Mouse (Mus musculus): Measurements from ENCODE around the gene Hrk. TPM values are rescaled to one million over a fixed set of nuclear protein-coding genes. Genes with fewer than 3 reads are reported as not detected.
A peak's percentile ranks its signal among the peaks of the same experiment; 100 is the strongest.

Gene Hrk
- total RNA-seq, 2 experiments from 2014 or later, result not detected

DNA sequence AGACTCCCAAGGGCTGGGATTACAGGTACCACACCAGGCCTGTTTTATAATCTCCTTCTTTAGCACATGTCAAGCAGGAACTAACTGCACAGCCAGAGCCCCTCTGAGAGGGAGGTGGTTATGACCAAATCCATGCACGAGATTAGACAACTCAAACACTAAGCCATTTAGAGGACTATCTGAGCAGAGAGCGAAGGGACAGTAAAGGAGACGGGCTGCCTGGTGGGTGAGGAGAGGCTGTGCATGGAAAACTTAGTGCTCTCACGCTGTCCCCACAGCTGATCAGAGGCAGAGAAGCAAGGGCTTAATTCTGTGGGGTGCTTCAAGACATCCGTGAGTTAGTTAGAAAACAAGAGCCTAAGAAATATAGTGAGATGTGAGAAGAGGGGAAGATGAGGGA is 49.6 kb downstream of the Hrk start:
- ATAC-seq (replicated peaks; ENCODE audit: poor library complexity, severe bottlenecking), result no peak

DNA sequence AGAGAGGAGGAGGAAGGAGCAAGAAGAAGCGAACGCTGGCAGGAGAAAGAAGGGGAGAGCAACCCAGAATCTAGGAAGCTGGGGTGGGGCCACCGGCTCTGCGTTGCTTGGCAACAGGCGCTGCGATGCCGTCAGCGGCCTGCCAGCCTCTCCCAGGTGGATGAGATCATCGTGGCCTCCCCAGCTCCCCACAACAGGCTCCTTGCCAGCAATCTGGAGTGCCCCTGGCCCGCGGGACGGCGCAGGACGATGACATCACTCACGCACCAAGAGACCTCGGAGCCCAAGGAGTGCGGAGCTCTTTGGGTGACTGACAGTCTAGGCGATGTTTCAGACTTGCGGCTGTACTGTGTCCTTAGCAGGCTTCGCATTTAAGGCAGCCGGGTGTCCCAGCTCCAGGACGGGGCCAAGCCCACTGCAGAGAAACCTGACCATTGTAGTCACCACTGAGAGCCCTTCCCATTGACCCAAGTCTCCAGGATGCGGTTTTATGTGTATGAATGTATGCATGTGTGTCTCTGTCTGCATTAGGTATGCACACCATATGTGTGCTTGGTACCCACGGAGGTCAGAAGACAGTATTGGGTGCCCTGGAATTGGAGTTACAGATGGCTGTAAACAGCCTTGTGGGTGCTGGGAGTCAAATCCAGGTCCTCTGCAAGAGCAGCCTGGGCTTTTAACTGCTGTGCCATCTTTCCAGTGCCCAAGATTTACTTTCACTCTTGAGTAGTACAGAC is 50.1 kb downstream of the Hrk start:
- ATAC-seq (replicated peaks; ENCODE audit: poor library complexity, severe bottlenecking), result peak; percentile 25; the same call in 1 of the 2 replicates

GRCm38 (mm10) chr5:118217410-118217809 is 53.0 kb downstream of the Hrk start:
- no peak for ATAC-seq (replicated peaks; ENCODE audit: poor library complexity, severe bottlenecking)

- no peak for ATAC-seq (replicated peaks; ENCODE audit: poor library complexity, severe bottlenecking)
Measured at GRCm38 (mm10) chr5:118223142-118223757, 58.8 kb downstream of the Hrk start.

DNA sequence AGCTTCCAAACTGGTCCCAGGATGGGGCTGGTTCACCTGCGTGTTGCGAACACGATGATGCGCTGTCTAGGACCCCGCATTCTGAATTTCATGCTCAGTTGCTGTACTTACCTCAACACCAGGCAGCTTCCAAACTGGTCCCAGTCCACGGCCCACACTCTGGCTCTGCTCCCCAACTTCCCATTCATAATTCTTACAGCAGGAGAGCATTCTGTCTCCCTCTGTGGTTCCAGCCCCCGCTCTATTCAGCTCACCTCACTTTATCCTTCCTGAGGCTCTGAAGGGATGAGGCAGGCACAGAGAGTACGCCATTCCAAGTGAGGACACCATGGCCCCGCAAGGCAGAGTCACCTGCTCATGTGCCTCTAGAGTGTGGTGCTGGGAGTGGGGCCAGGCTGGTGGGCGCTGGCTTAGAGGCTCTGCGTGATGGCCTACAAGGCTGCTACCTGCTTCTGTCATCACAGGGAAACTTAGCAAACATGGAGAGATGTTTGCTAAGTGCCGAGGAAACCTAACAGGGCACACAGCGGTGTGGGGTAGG is 65.7 kb downstream of the Hrk start:
- no peak for ATAC-seq (replicated peaks; ENCODE audit: poor library complexity, severe bottlenecking)

GRCm38 (mm10) chr5:118236891-118237290 is 72.4 kb downstream of the Hrk start:
- ATAC-seq (replicated peaks; ENCODE audit: poor library complexity, severe bottlenecking), result no peak

Other genes starting within 250 kb of the Hrk start
- 12.2 and 13.8 TPM in 2 replicates for gene Fbxo21, start 187.9 kb upstream of the Hrk start, total RNA-seq (2014; fragmentation: Nextera tagmentation)
- 14.0 and 19.5 TPM in 2 replicates for gene Fbxo21, start 187.9 kb upstream of the Hrk start, total RNA-seq (2017)
- 8.5 TPM in 1 of 2 replicates, not detected in the other for gene Tesc, start 136.9 kb upstream of the Hrk start, total RNA-seq (2014; fragmentation: Nextera tagmentation)
- 0.56 and 0.82 TPM in 2 replicates for gene Tesc, start 136.9 kb upstream of the Hrk start, total RNA-seq (2017)
- gene Fbxw8, start 9.2 kb upstream of the Hrk start, total RNA-seq (2014; fragmentation: Nextera tagmentation), result 18.8 and 25.5 TPM in 2 replicates
- 22.4 and 25.6 TPM in 2 replicates for gene Fbxw8, start 9.2 kb upstream of the Hrk start, total RNA-seq (2017)
- not detected in 2 replicates for gene Rnft2, start 80.5 kb downstream of the Hrk start, total RNA-seq (2014; fragmentation: Nextera tagmentation)
- gene Rnft2, start 80.5 kb downstream of the Hrk start, total RNA-seq (2017), result not detected in 2 replicates
- 1.0 and 2.3 TPM in 2 replicates for gene 2410131K14Rik, start 80.6 kb downstream of the Hrk start, total RNA-seq (2014; fragmentation: Nextera tagmentation)
- 1.5 and 1.6 TPM in 2 replicates for gene 2410131K14Rik, start 80.6 kb downstream of the Hrk start, total RNA-seq (2017)